In the genomic region with DNA sequence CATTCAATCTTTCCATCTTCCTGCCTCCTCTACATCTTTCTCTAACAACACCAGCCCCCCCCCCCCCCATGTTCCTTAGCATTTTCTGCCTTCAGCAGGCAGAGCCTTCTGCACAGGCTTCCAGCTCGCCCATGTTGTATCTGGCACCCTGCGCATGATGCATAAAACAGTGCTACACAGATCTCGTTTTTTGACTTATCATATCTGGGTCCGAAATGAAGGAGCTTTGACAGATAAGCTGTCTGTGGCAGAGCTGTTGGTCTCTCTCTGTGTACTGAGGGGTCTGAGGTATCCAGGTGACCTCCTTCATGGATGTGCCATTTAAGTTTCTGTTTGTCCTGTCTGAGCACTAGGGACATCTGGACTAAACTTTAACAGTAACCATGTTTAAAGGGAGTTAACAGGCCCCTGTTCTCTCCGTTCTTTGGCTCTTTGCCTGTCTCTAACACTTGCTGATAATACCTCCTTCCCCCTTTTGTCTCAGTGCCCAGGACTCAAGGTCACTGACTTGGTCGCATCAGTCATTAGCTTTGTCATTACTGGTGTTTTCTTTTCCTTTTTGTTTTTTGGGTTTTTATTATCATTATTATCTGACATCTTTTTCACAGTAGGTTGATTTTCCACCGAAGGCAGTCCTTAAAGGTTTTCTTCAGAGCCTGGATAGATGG, we compare ENCODE assay signal across 15 mouse cellular contexts. TPM values are rescaled to one million over a fixed set of nuclear protein-coding genes. Genes with fewer than 3 reads are reported as not detected.
A peak's percentile ranks its signal among the peaks of the same experiment; 100 is the strongest.
DNase-seq lines count a peak whose midpoint lies in the region; ATAC-seq and TF ChIP-seq lines count a peak whose summit lies in the region.
"Had no signal": no experiment of that assay in that cellular context is flagged by ENCODE, and none has a peak within 500 bp of the region (broad histone marks: within the 10 kb centered on the region; RNA-seq: fewer than 3 reads in every experiment).

No protein-coding gene starts in this region.

- 28% methylated on average over 7 of the region's 7 CpGs for WGBS in heart, embryonic 13.5 days
- WGBS in midbrain, embryonic 11.5 days: 86% methylated on average over 7 of the region's 7 CpGs
- 90% methylated on average over 7 of the region's 7 CpGs for WGBS in midbrain, embryonic 14.5 days
- 90% methylated on average over 7 of the region's 7 CpGs for WGBS in thymus, adult 2 months

- H3K27ac ChIP-seq in heart, embryonic 13.5 days (replicated peaks): peak overlapping the region; percentile 54
- H3K27ac ChIP-seq in midbrain, embryonic 11.5 days (ENCODE audit: low read depth, low read length): no peak overlapping the region
- H3K27ac ChIP-seq in midbrain, embryonic 14.5 days (replicated peaks; ENCODE audit: low read depth, low read length): no peak overlapping the region
- no peak overlapping the region for H3K27ac ChIP-seq in thymus, adult 2 months (ENCODE audit: control insufficient read depth, insufficient read depth, low read length)
- H3K27ac ChIP-seq: embryonic facial prominence, embryonic 13.5 days; forebrain, embryonic 13.5 days; left cerebral cortex, adult 2 months; stomach, embryonic 15.5 days had no signal

- H3K9me3 ChIP-seq in heart, embryonic 13.5 days: 0 out of 2 replicates have a peak, but pooled peaks cover 5% of the 10 kb centered on the region
- H3K9me3 ChIP-seq in midbrain, embryonic 11.5 days (ENCODE audit: control insufficient read depth, low read length): no peaks in the 10 kb centered on the region; the same call in 1 of the 2 replicates
- no peaks in the 10 kb centered on the region for H3K9me3 ChIP-seq in midbrain, embryonic 14.5 days (ENCODE audit: control insufficient read depth, low read length)
- H3K9me3 ChIP-seq: forebrain, embryonic 13.5 days had no signal

- peak; percentile 56 for DNase-seq in adrenal gland, adult 2 months
- DNase-seq in adrenal gland, adult 18-20 months (ENCODE audit: low spot score in 2 of 2): no peak
- no peak for DNase-seq in heart, postnatal 10 days
- peak; percentile 61 for DNase-seq in midbrain, embryonic 11.5 days (ENCODE audit: low spot score, missing footprints)
- DNase-seq in midbrain, embryonic 14.5 days: no peak
- DNase-seq in thymus, adult 2 months: no peak
- DNase-seq: lung, postnatal 10 days; right cerebral cortex, postnatal 4 days had no signal

- ATAC-seq in heart, embryonic 13.5 days (ENCODE audit: extremely low read depth, insufficient number of reproducible peaks, low FRiP score, low TSS enrichment): no peak
- no peak for ATAC-seq in midbrain, embryonic 11.5 days (ENCODE audit: low FRiP score)
- no peak for ATAC-seq in midbrain, embryonic 14.5 days (ENCODE audit: low FRiP score, low TSS enrichment)
- no peak for ATAC-seq in erythroblast, adult 5-6 weeks (replicated peaks; ENCODE audit: low FRiP score, poor library complexity, severe bottlenecking)
- ATAC-seq: forebrain, embryonic 13.5 days; midbrain, embryonic 16.5 days had no signal

- no peak for TF ChIP-seq CTCF in thymus, adult 2 months (IDR thresholded peaks at IDR 0.05; ENCODE audit: borderline replicate concordance, control insufficient read depth, extremely low read depth, insufficient read depth, low read length, poor library complexity)

- peaks cover 31% of the 10 kb centered on the region for H3K36me3 ChIP-seq in heart, embryonic 13.5 days
- H3K36me3 ChIP-seq in midbrain, embryonic 11.5 days (ENCODE audit: control insufficient read depth, insufficient read depth, low read length): no peaks in the 10 kb centered on the region
- H3K36me3 ChIP-seq in midbrain, embryonic 14.5 days (ENCODE audit: control insufficient read depth, insufficient read depth, low read length): 0 out of 2 replicates have a peak, but pooled peaks cover 5% of the 10 kb centered on the region
- H3K36me3 ChIP-seq in thymus, adult 2 months (ENCODE audit: control insufficient read depth, insufficient read depth, low read length): no peaks in the 10 kb centered on the region

- no peaks in the 10 kb centered on the region for H3K27me3 ChIP-seq in heart, embryonic 13.5 days (replicated peaks)
- no peaks in the 10 kb centered on the region for H3K27me3 ChIP-seq in midbrain, embryonic 11.5 days (ENCODE audit: control insufficient read depth, insufficient read depth, low read length)
- no peaks in the 10 kb centered on the region for H3K27me3 ChIP-seq in midbrain, embryonic 14.5 days (ENCODE audit: control insufficient read depth, insufficient read depth, low read length)
- no peaks in the 10 kb centered on the region for H3K27me3 ChIP-seq in thymus, adult 2 months (ENCODE audit: control insufficient read depth, insufficient read depth, low read length)
- H3K27me3 ChIP-seq: embryonic facial prominence, embryonic 13.5 days; forebrain, embryonic 13.5 days; stomach, embryonic 15.5 days had no signal

- H3K4me2 ChIP-seq in heart, embryonic 13.5 days: peak overlapping the region; percentile 24; the same call in 1 of the 2 replicates
- no peak overlapping the region for H3K4me2 ChIP-seq in midbrain, embryonic 11.5 days
- H3K4me2 ChIP-seq in midbrain, embryonic 14.5 days (ENCODE audit: low read length): no peak overlapping the region
- H3K4me2 ChIP-seq: embryonic facial prominence, embryonic 13.5 days; forebrain, embryonic 13.5 days; stomach, embryonic 15.5 days had no signal

- H3K4me1 ChIP-seq in heart, embryonic 13.5 days: peaks cover 62% of the 10 kb centered on the region
- no peaks in the 10 kb centered on the region; the same call in 1 of the 2 replicates for H3K4me1 ChIP-seq in midbrain, embryonic 11.5 days (ENCODE audit: control insufficient read depth, insufficient read depth, low read length)
- peaks cover 2% of the 10 kb centered on the region; the same call in 1 of the 2 replicates for H3K4me1 ChIP-seq in midbrain, embryonic 14.5 days (ENCODE audit: control insufficient read depth, insufficient read depth, low read length)
- H3K4me1 ChIP-seq in thymus, adult 2 months (replicated peaks; ENCODE audit: control insufficient read depth, insufficient read depth, low read length): 0 out of 2 replicates have a peak, but pooled peaks cover 3% of the 10 kb centered on the region

- intact Hi-C loops in heart, postnatal 10 days (cut with DNase I): no loop called here

- no peak for TF ChIP-seq POLR2A in thymus, adult 2 months (IDR thresholded peaks at IDR 0.05; ENCODE audit: control insufficient read depth, extremely low read depth, insufficient read depth, low read length, poor library complexity)

- H3K9ac ChIP-seq in heart, embryonic 13.5 days: peak overlapping the region; percentile 12
- no peak overlapping the region for H3K9ac ChIP-seq in midbrain, embryonic 11.5 days (ENCODE audit: low read length)
- no peak overlapping the region for H3K9ac ChIP-seq in midbrain, embryonic 14.5 days (replicated peaks; ENCODE audit: low read length)
- H3K9ac ChIP-seq: embryonic facial prominence, embryonic 13.5 days; forebrain, embryonic 13.5 days; stomach, embryonic 15.5 days had no signal

- no peak overlapping the region for H3K4me3 ChIP-seq in heart, embryonic 13.5 days
- no peak overlapping the region for H3K4me3 ChIP-seq in midbrain, embryonic 11.5 days (ENCODE audit: low read depth, low read length)
- no peak overlapping the region for H3K4me3 ChIP-seq in midbrain, embryonic 14.5 days (replicated peaks; ENCODE audit: low read depth, low read length)
- no peak overlapping the region for H3K4me3 ChIP-seq in thymus, adult 2 months (ENCODE audit: control insufficient read depth, insufficient read depth, low read length)
- H3K4me3 ChIP-seq: embryonic facial prominence, embryonic 13.5 days; forebrain, embryonic 13.5 days; left cerebral cortex, adult 2 months; stomach, embryonic 15.5 days had no signal

RNA-seq across cellular contexts. Expression of gene Ryk, which starts 26.2 kb away (rescaled TPM):
- 10 to 100 TPM; 53.8 to 71.2 TPM for total RNA-seq in adrenal gland, adult 2 months (2021)
- 28.6 and 30.7 TPM in 2 replicates for polyA plus RNA-seq in adrenal gland, adult 2 months (2012; rRNA removed)
- total RNA-seq in adrenal gland, adult 18-20 months (2021): 10 to 100 TPM; 58.3 to 64.6 TPM
- 9.6 and 10.8 TPM in 2 replicates for polyA plus RNA-seq in heart, embryonic 13.5 days (2015; fragmentation: Nextera tagmentation; extraction: Ambion mirVana)
- 10 to 100 TPM; 43.9 to 50.9 TPM for total RNA-seq in heart, postnatal 10 days (2021)
- 24.2 and 27.1 TPM in 2 replicates for polyA plus RNA-seq in midbrain, embryonic 11.5 days (2014; fragmentation: Nextera tagmentation; extraction: Ambion mirVana)
- 15.5 and 18.5 TPM in 2 replicates for polyA plus RNA-seq in midbrain, embryonic 14.5 days (2014; fragmentation: Nextera tagmentation; extraction: Ambion mirVana)
- 6.8 and 10.7 TPM in 2 replicates for polyA plus RNA-seq in thymus, adult 2 months (2012; rRNA removed)
- 0.42 and 1.3 TPM in 2 replicates for total RNA-seq in erythroblast, adult 5-6 weeks (2015; ENCODE audit: low replicate concordance)
- 0.68 and 2.1 TPM in 2 replicates for total RNA-seq in erythroblast, adult 5-6 weeks (2017; ENCODE audit: low replicate concordance)

Comparison
In these comparisons a context has a peak if more than half of its experiments do, and no peak if none do; other contexts are left out.
1. DNase-seq: peak in adrenal gland, adult 2 months (single experiment) and midbrain, embryonic 11.5 days (single experiment); none in adrenal gland, adult 18-20 months (0 of 2), heart, postnatal 10 days (0 of 2), midbrain, embryonic 14.5 days (single experiment) and thymus, adult 2 months (single experiment).